Mouse (Mus musculus): Measurements from ENCODE around the gene Efna4. TPM values are rescaled to one million over a fixed set of nuclear protein-coding genes. Genes with fewer than 3 reads are reported as not detected.

Gene Efna4
- polyA plus RNA-seq (2016; fragmentation: Nextera tagmentation; extraction: Ambion mirVana) = 20.5 and 21.9 TPM in 2 replicates

DNA sequence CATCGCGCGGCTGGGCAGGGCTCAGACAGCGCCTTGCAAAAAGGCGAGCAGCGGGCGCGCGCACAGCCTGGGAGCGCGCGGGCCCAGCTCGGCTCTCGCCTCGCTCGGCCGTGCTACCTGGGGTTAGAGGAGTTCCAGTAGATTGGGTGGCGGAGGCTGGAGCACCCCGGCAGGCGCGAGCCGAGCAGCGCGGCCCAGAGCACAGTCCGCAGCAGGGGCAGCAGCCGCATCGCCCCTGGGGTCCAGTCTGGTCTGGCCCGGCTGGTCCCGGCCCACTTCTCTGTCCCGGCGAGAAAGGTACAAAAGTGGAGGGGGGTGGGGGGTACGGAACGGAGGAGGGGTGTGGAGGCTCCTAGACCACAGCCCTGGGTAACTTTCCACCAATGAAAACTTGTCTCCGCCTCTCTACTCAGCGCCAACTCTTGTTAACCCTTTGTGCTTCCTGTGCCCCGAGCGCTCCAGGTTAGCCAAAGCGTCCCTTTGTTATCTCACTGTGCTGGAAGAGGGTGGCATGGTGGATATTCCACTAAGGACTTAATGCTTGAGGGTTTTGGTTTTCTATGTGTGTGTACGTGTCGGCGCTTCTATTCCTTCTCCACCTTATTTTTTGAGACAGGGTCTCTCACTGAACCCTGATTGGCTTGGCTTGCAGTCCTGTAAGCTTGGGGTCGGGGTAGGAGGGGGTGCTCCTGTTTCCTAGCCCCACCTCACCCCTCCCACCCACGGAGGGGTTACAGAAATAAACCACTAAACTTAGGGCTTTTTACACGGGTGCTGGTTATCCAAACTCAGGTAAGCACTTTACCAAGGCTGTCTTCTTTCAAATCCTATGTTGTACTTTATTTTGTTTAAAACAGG lies at the start of gene Efna4:
Gene Efna4 (minus strand): TSS at position 308 of the 858 bp plus-strand sequence.
- Histone ChIP-seq H3K27me3 (ENCODE audit: low read depth, poor library complexity, severe bottlenecking) (peaks cover 37% of the 10 kb centered on the region), H3K36me3 (peaks cover 36% of the 10 kb centered on the region), H3K4me1 (peaks cover 74% of the 10 kb centered on the region), H3K4me3 (peak within 1 kb of the TSS; percentile 91), H3K27ac (replicated peaks) (peak within 1 kb of the TSS; percentile 96), H3K9me3 (replicated peaks) (no peaks in the 10 kb centered on the region)
- DNase-seq (ENCODE audit: low spot score) = peak; percentile 84
- under 1% methylated on average over 44 of the region's 44 CpGs for WGBS

DNA sequence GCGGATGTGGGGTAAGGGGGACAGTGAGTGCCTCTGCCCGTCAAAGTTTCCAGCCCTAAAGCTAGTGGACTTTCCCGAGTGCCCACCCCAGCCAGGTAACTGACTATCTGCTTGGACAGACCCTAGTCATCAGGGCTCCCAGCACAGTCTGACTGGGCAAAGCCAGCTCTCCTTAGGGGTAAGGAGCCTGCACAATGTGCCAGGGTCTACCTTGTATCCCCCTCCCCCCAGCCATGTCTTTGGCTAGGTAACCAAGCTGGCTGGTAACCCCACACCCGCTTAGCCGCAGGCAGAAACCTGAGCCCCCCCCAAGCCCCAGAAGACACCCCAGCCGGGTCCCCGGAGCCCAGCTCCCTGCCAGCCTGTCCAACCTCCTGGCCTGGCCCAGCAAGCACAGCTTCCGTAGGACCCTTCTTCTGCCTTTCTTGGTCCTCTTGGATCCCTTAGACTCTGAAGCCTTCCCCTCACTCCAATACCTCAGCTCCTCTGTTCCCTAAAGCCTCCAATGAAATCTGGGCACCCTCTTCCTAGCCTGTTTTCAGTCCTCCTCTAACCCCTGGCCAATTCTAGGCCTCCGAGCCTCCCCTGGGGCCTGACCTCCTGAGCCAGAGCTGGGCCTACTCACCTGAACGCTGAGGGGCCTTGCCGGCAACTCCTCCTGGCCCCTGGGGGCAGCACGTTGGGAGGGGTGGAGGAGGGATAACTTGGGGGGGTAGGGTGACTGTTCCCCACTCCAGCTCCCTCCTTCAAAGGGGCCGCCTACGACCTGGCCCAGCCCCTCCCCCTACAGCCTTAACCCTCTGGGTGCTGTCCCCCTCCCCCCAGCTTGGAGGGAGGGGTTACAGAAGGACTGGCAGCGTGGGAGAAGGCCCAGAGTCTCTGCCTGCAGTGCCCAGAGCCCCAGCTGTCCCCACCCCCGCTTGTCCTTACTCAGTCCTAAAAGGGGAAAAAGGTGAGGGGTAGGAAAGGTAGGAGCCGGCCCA lies 48.9 kb upstream of the Efna4 start:
- no peaks in the 10 kb centered on the region for H3K36me3 ChIP-seq
- no peaks in the 10 kb centered on the region for H3K9me3 ChIP-seq (replicated peaks)
- H3K27ac ChIP-seq (replicated peaks) = peak overlapping the region; percentile 46; the same call in 1 of the 2 replicates
- H3K4me1 ChIP-seq = peaks cover 59% of the 10 kb centered on the region
- WGBS = 53% methylated on average over 17 of the region's 17 CpGs
- H3K4me3 ChIP-seq = 0 out of 2 replicates have a peak overlapping the region, but pooled peaks have one; percentile 12
- H3K27me3 ChIP-seq (ENCODE audit: low read depth, poor library complexity, severe bottlenecking) = peaks cover 49% of the 10 kb centered on the region
- DNase-seq (ENCODE audit: low spot score) = no peak

DNA sequence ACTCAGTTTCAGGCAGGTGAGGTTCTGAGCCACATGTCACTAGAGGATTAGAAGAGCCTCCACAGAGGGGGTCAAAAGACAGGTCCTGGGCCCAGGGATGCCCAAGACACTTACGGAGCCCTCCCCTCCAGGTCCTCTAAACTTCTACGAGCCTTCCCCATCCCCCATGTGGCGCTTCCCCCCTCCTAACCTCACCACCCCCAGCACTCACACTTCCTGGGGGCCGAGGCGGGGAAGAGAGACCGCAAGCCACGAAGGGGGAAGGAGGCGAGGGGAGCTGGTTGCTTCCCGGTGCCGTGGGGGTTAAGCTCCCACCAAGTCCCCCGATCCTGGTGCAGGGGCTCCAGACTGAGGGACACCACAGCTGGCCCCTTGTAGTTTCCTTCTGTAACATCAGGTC lies 47.6 kb upstream of the Efna4 start:
- WGBS = 41% methylated on average over 11 of the region's 11 CpGs
- Histone ChIP-seq H3K27me3 (ENCODE audit: low read depth, poor library complexity, severe bottlenecking) (peaks cover 36% of the 10 kb centered on the region), H3K4me1 (peaks cover 48% of the 10 kb centered on the region), H3K27ac (replicated peaks) (0 out of 2 replicates have a peak overlapping the region, but pooled peaks have one; percentile 70), H3K36me3 (no peaks in the 10 kb centered on the region), H3K9me3 (replicated peaks) (no peaks in the 10 kb centered on the region), H3K4me3 (no peak overlapping the region)
- DNase-seq (ENCODE audit: low spot score) = no peak

DNA sequence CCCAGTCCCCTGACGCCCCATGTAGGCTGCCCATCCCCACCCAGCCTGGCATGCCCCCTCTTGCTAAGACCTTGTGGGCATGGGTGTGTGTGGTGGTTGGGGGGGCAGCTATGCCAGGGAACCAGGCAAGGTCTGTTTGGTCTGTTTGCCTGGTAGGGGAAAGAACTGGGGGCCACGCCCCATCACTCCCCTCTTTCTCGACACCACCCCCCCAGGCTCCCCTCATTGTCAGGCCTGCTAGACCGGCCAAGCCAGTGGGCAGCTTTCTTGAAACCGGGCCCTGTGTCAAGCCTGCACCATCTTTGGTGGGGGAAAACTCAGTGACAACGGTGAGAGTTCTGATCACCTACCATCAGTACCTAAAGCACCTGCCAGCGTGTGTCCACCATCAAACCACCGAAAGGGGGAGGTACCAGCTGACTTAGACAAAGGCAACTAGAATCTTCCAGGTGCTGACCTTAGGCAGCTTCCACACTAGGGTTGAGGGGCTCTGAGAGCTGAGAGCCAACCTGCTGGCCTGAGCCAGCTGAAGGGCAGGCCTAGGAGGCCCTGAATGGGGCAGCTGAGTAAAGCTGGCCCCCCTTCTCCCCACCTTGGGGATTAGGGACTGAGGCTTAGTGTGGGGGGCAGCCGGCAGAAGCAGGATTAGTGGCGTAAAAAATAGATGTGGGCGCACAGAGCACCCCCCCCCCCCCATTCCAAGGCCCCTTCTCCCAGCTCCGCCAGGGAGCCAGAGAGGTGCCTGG lies 46.7 kb upstream of the Efna4 start:
- peak overlapping the region; percentile 70 for H3K27ac ChIP-seq (replicated peaks)
- peaks cover 47% of the 10 kb centered on the region for H3K4me1 ChIP-seq
- H3K36me3 ChIP-seq = no peaks in the 10 kb centered on the region
- WGBS = 57% methylated on average over 11 of the region's 12 CpGs
- H3K27me3 ChIP-seq (ENCODE audit: low read depth, poor library complexity, severe bottlenecking) = peaks cover 27% of the 10 kb centered on the region
- no peaks in the 10 kb centered on the region for H3K9me3 ChIP-seq (replicated peaks)
- peak overlapping the region; percentile 16; the same call in 1 of the 2 replicates for H3K4me3 ChIP-seq
- DNase-seq (ENCODE audit: low spot score) = no peak

DNA sequence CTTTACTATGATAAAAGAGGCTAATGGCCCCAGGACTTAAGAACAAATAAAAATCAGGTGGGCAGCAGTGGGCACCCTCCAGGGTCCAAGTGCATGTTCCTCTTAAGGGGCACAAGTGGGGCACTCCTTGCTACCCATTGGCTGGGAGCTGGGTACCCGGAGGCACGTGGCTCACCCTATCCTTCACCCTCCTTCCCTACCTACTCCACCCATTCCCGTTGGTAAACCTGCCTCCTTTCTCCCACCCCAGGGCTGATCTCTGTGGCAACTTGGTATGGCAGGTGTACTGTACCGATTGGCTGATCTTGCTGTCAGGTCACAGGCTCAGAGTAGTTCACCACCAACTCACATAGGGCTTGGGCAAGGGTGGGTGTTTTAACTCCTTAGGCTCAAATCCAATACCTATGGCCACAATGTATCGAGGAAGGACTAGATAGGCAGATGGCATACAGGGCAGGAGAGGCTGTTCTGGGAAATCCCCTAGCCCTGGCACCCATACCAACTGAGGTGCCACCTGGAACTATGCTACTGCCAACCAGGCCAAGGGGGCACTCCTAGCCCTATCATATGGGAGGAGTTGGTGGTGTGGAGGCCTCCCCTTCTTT lies 45.9 kb upstream of the Efna4 start:
- H3K27ac ChIP-seq (replicated peaks) = no peak overlapping the region
- no peaks in the 10 kb centered on the region for H3K9me3 ChIP-seq (replicated peaks)
- no peak for DNase-seq (ENCODE audit: low spot score)
- peaks cover 54% of the 10 kb centered on the region for H3K4me1 ChIP-seq
- H3K36me3 ChIP-seq = no peaks in the 10 kb centered on the region
- 83% methylated on average over 5 of the region's 5 CpGs for WGBS
- H3K27me3 ChIP-seq (ENCODE audit: low read depth, poor library complexity, severe bottlenecking) = peaks cover 24% of the 10 kb centered on the region
- no peak overlapping the region for H3K4me3 ChIP-seq

DNA sequence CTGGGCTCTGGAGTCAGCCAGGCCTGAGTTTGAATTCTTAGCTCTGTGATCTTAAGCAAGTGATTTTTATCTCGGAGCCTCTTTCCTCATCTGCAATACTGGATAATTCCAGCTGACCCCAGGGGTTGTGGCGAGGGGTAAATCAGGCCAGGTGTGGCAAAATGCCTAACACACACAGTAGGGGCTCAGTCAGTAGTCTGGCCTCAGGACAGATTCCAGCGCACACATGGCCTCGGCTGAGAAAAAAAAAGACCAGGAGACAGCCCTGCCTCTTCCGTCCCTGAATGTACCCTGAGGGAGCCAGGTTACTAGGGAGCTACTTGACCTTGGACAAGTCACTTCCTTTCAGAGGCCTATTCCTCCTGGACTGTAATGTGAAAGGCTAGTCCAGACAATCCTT lies 45.1 kb upstream of the Efna4 start:
- no peak for DNase-seq (ENCODE audit: low spot score)
- Histone ChIP-seq H3K9me3 (replicated peaks) (no peaks in the 10 kb centered on the region), H3K27me3 (ENCODE audit: low read depth, poor library complexity, severe bottlenecking) (peaks cover 24% of the 10 kb centered on the region), H3K4me1 (peaks cover 55% of the 10 kb centered on the region), H3K27ac (replicated peaks) (no peak overlapping the region), H3K4me3 (no peak overlapping the region), H3K36me3 (no peaks in the 10 kb centered on the region)
- 83% methylated on average over 5 of the region's 5 CpGs for WGBS

DNA sequence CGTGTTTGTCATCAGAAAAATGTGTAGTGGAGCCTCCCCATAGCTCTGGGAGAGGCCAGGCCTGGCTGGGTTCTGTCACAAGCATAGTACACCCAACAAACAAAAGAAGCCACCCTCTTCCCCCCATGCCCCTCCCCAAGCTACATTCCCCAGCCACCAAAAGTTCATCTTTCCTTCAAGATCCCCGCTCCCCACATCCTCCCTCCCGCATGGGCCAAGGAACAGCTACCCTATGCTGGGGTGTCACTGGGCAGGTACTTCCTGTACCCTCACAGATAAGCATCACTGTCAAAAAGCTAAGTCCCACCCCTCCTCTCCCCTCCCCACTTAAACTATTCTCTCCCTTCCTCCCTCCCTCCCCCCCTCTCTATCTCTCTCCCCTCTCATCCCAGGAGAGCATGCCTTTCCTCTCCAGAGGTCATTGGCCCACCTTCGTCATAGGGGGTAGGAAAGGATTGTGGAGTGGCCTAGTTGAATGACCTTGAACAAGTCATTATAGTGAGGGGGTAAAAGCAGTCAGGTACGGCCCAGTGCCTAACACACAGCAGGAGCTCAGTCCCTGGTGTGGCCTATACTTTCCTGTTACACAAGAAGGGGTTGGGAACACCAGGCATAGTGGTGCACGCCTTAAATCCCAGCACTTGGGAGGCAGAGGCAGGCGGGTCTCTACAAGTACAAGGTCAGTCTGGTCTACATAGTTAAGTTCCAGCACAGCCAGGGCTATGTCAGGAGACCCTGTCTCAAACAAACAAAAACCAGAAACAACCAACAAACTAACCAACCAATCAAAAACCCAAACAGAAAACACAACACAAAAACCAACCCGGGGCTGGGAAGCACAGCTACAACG lies 44.4 kb upstream of the Efna4 start:
- Histone ChIP-seq H3K4me3 (no peak overlapping the region), H3K4me1 (peaks cover 52% of the 10 kb centered on the region), H3K36me3 (no peaks in the 10 kb centered on the region), H3K27ac (replicated peaks) (no peak overlapping the region), H3K9me3 (replicated peaks) (no peaks in the 10 kb centered on the region), H3K27me3 (ENCODE audit: low read depth, poor library complexity, severe bottlenecking) (peaks cover 23% of the 10 kb centered on the region)
- 91% methylated on average over 9 of the region's 9 CpGs for WGBS
- DNase-seq (ENCODE audit: low spot score) = no peak

DNA sequence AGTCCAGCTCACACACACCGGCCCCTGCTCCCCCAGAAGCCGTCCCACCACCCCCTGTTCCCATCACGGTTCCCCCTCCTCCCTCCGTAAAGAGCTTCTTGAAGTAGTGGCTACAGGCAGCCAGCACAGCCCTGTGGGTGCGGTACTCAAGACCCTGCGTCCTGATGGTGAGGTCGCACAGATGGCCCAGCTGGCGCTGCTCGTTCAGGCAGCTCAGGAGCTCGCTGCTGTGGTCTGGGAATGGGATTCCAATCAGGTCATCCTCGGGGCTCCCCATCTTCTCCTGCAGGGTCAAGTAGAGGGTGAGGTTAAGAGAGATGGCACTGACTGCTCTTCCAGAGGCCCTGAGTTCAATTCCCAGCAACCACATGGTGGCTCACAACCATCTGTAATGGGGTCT lies 43.4 kb upstream of the Efna4 start:
- 87% methylated on average over 11 of the region's 11 CpGs for WGBS
- Histone ChIP-seq H3K4me3 (no peak overlapping the region), H3K4me1 (peaks cover 44% of the 10 kb centered on the region), H3K27me3 (ENCODE audit: low read depth, poor library complexity, severe bottlenecking) (peaks cover 14% of the 10 kb centered on the region), H3K36me3 (no peaks in the 10 kb centered on the region), H3K9me3 (replicated peaks) (no peaks in the 10 kb centered on the region), H3K27ac (replicated peaks) (no peak overlapping the region)
- no peak for DNase-seq (ENCODE audit: low spot score)

DNA sequence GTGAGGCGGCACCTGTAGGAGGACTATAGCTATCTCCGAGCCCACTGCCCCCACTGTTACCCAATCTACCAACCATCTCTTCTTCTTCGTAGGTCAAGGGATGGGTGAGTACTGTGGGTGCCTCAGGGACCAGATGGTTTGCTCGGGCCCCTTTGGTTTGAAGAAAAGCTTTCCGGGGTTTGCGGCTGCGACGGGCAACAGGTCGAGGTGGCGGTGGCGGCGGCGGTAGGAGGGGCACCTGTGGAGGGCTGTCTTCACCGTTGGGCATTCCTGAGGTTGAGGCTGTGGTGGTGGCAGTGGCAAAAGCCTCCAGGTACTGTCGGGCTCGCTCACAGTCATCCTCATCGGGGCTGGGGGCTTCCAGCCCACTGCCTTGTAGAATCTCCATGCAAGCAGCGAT lies 42.9 kb upstream of the Efna4 start:
- Histone ChIP-seq H3K27ac (replicated peaks) (no peak overlapping the region), H3K4me1 (peaks cover 43% of the 10 kb centered on the region), H3K4me3 (no peak overlapping the region), H3K27me3 (ENCODE audit: low read depth, poor library complexity, severe bottlenecking) (peaks cover 9% of the 10 kb centered on the region), H3K36me3 (no peaks in the 10 kb centered on the region), H3K9me3 (replicated peaks) (no peaks in the 10 kb centered on the region)
- 94% methylated on average over 18 of the region's 18 CpGs for WGBS
- no peak for DNase-seq (ENCODE audit: low spot score)

DNA sequence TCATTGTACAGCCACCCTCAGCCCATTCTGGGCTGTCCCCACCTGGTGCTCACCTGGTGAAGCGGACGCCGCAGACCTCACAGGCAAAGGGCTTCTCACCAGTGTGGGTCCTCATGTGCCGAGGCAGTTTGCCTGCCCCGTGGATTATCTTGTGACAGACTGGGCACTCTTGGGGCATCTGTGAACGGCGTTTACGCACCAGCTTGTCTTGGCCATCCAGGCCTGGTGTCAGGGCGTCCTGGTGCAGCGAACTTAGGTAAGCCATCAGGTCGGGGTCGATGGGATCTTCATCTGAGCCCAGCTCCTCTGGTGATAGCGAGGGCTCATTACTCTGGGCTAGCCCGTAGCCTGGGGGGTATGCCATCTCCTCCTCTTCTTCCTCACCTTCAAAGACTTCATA lies 42.5 kb upstream of the Efna4 start:
- WGBS = 95% methylated on average over 14 of the region's 14 CpGs
- no peak overlapping the region for H3K4me3 ChIP-seq
- no peaks in the 10 kb centered on the region for H3K9me3 ChIP-seq (replicated peaks)
- H3K36me3 ChIP-seq = no peaks in the 10 kb centered on the region
- DNase-seq (ENCODE audit: low spot score) = no peak
- H3K27ac ChIP-seq (replicated peaks) = 0 out of 2 replicates have a peak overlapping the region, but pooled peaks have one; percentile 0
- H3K4me1 ChIP-seq = peaks cover 39% of the 10 kb centered on the region
- H3K27me3 ChIP-seq (ENCODE audit: low read depth, poor library complexity, severe bottlenecking) = peaks cover 5% of the 10 kb centered on the region
